Mouse (Mus musculus): ENCODE results near the gene Hpf1.

Hpf1 gene

DNA sequence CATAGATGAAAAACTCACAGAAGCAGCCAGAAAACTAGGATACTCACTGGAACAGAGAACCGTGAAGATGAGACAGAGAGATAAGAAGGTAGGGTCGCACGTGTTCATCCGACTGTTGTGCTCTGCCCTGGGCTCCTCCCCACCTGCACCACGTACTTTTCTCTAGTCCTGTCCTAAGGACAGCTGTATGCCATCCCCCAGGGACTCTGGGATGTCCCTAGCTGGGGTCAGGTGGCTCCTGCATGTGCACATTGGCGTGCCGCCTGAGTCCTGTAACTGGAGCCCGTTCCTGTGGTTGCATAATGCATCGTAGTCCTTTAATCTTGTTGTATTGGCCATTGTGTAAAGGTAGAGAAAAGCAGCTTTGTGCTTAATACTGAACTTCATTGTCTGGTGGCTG is 9.9 kb downstream of the Hpf1 start:
- no peak for DNase-seq

DNA sequence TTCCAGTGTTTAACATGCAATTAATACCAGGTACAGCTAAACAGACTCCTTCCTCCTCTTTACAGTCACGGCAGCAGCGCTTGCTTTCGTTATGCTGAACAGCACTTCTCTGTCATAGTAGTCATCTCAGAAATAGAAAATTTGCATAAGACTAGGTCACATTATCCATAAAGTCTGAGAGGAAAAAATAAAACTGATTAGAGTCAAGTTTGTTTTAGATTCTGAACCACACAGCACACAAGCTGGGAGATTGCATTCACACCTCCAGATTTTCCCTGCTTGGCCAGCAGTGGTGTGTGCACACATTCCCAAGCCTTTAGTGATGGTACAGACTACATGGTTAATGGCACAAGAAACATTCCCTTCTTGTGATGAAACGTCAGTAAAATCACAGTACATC is 21.9 kb downstream of the Hpf1 start:
- no peak for DNase-seq

GRCm38 (mm10) chr8:60912554-60912953 is 22.3 kb downstream of the Hpf1 start:
- DNase-seq: no peak

- no peak for DNase-seq
Observed at GRCm38 (mm10) chr8:60919069-60919468, 28.9 kb downstream of the Hpf1 start.

DNA sequence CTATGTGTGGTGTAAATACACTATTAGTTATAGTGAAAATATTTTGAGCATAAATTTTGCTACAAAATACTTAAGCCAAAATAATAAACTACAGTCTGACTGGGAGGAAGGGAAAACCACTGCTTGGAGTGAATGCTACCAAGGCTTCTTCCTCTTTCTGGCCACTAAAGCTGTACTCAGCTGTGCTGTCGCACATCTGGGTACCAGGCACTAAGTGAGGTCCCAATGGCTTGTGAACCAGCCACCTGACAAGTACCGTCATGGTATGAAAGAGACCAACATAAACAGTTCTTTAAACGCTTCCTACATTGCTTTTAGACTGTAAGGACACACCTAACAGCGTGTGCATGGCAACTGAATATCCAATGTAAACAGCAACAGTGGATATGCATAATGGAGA is 30.0 kb downstream of the Hpf1 start:
- no peak for DNase-seq

- no peak for DNase-seq
Observed at GRCm38 (mm10) chr8:60933617-60934016, 43.4 kb downstream of the Hpf1 start.

GRCm38 (mm10) chr8:60938717-60939424 is 48.7 kb downstream of the Hpf1 start:
- DNase-seq: no peak

DNA sequence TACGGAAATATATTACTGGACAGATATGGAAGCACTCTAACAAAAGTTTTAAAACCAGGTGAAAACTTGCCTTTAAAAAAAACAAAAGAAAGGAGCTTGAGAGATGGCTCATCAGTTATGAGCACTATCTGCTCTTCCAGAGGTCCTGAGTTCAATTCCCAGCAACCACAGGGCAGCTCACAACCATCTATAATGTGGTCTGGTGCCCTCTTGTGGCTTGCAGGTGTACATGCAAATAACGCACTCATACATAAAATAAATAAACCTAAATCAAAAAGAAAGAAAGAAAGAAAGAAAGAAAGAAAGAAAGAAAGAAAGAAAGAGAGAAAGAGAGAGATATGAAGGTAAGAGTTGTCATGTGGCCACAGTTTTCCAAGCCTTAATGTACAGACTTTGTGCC is 52.6 kb downstream of the Hpf1 start:
- DNase-seq: no peak

- peak in 1 of 2 experiments; percentile 28 for DNase-seq
Observed at GRCm38 (mm10) chr8:60947503-60947902, 57.3 kb downstream of the Hpf1 start.

- DNase-seq: no peak
Observed at GRCm38 (mm10) chr8:60949859-60950258, 59.6 kb downstream of the Hpf1 start.

DNA sequence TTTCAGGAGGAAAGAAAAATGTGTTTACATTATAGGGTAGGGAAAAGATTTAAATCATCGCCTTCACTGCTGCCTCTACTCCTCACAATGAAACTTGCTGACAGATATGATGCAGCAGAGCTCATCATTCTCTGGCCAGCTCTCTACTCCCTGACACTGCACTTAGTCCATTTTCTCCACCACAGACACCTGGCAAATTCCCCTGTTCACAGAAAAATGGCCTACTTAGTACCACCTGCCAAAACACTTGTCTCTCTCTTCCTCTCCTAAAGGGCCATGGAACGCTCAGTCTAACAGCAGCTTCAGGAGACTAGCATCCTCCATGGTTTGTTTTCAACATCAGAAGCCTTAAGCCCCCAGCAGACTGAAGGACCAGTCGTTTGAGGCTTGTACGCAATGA is 61.1 kb downstream of the Hpf1 start:
- no peak for DNase-seq

DNA sequence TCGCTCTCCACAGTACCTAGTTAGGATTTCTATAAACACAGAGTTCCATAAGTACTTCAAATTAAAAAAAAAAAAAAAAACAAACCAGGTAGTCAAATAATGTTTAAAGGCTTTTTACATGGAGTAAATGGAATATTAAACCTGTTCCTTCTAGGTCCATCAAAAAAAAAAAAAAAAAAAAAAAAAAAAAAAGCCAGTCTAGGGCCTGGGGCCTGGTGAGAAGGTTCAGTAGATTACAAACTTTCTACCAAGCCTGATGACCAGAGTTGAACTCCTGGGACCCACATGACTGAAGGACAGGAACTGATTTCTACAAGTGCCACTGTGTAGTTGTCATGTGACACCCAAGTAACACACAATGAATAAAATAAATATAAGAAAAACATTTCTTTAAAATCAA is 61.5 kb downstream of the Hpf1 start:
- DNase-seq: no peak

GRCm38 (mm10) chr8:60952803-60953202 is 62.6 kb downstream of the Hpf1 start:
- no peak for DNase-seq

- DNase-seq: peak; percentile 35 to 58
Observed at GRCm38 (mm10) chr8:60954281-60955014, 64.2 kb downstream of the Hpf1 start.

- no peak for DNase-seq
Observed at GRCm38 (mm10) chr8:60956847-60957246, 66.6 kb downstream of the Hpf1 start.
